Mouse (Mus musculus): ENCODE data around the gene Zfc3h1. TPM values are rescaled to one million over a fixed set of nuclear protein-coding genes. Genes with fewer than 3 reads are reported as not detected.

Gene Zfc3h1
- total and polyA plus RNA-seq, 3 experiments: 40.7 to 51.7 (median 48.7) TPM

DNA sequence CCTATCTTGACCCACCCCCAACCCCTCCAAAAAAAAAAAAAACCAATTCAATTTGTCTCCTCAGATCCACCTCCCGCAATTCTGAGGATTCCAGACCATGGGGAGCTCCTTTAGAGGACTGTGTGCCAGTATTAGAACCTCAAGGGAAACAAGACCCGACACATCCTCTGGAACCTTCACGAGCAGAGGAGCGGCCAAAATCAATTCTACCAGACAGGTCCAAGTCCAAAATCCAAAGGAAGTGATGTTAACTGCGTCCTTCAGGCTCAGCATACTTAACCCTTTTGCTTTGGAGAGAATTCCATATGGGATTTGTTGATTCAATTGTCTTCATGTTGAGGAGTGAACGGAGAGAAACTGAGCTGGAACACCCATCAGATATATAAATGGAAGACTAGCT lies 29.7 kb upstream of the Zfc3h1 start:
- H3K27ac ChIP-seq (ENCODE audit: insufficient read depth, low read depth): no peak overlapping the region
- no peak overlapping the region for H3K9ac ChIP-seq (ENCODE audit: insufficient read depth, low read depth)
- H3K4me2 ChIP-seq (ENCODE audit: insufficient read depth, low read depth, poor library complexity, severe bottlenecking): no peak overlapping the region
- no peaks in the 10 kb centered on the region for H3K79me2 ChIP-seq (replicated peaks; ENCODE audit: control insufficient read depth, extremely low read depth, insufficient read depth, poor library complexity, severe bottlenecking)
- H3K9me3 ChIP-seq (replicated peaks; ENCODE audit: low read length): no peaks in the 10 kb centered on the region
- TF ChIP-seq RCOR1 (conservative IDR thresholded peaks at IDR 0.05; ENCODE audit: low read depth, low read length): no peak
- TF ChIP-seq IRF4 (IDR thresholded peaks at IDR 0.05; ENCODE audit: low read depth, low read length): no peak
- no peak for TF ChIP-seq NELFE (IDR thresholded peaks at IDR 0.05; ENCODE audit: low read depth, low read length)
- no peak for TF ChIP-seq CHD1 (IDR thresholded peaks at IDR 0.05; ENCODE audit: low read depth, low read length)
- no peaks in the 10 kb centered on the region for H3K27me3 ChIP-seq (replicated peaks)
- in situ Hi-C loops (cut with MboI; ENCODE audit: low pct_ligation_motif_present, low pct_unique_long_range_greater_than_20kb, low sequenced_read_pairs) (no loop called here), dilution Hi-C loops (cut with MboI; ENCODE audit: extremely low pct_ligation_motif_present, extremely low pct_unique_long_range_greater_than_20kb, low sequenced_read_pairs) (no loop called here)
- peaks cover 20 to 47% of the 10 kb centered on the region in 2 experiments for H3K36me3 ChIP-seq (replicated peaks in 1 of 2; ENCODE audit: control insufficient read depth in 1 of 2, insufficient read depth in 1 of 2, low read length in 1 of 2)
- no peak overlapping the region for H3K4me3 ChIP-seq (replicated peaks in 1 of 3; ENCODE audit: low read depth in 2 of 3, low read length in 2 of 3, poor library complexity in 1 of 3)
- peaks cover 8 to 20% of the 10 kb centered on the region in 2 experiments for H3K4me1 ChIP-seq (ENCODE audit: control insufficient read depth in 1 of 2, insufficient read depth in 2 of 2)
- DNase-seq (ENCODE audit: extremely low read depth): no peak

DNA sequence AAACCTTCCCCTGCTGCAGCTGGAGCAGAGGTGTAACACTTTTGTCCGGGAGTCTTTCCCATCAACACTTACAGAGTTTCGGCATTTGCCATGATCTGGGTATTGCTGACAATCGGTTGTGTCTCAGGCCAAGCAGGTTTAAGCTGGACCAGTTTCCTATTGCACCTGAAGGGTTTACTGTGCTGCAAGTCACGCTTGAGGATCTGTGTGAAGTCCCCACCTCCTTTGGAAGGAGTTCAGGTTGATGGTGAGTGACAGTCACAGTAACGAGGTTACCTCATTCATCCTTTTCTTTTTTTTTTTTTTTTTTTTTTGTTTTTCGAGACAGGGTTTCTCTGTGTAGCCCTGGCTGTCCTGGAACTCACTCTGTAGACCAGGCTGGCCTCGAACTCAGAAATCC lies 28.7 kb upstream of the Zfc3h1 start:
- Histone ChIP-seq H3K9ac (ENCODE audit: insufficient read depth, low read depth) (no peak overlapping the region), H3K79me2 (replicated peaks; ENCODE audit: control insufficient read depth, extremely low read depth, insufficient read depth, poor library complexity, severe bottlenecking) (peaks cover 6% of the 10 kb centered on the region; the same call in 1 of the 2 replicates), H3K4me1 (ENCODE audit: control insufficient read depth in 1 of 2, insufficient read depth in 2 of 2) (peaks cover 3 to 22% of the 10 kb centered on the region in 2 experiments), H3K27me3 (replicated peaks) (no peaks in the 10 kb centered on the region), H3K27ac (ENCODE audit: insufficient read depth, low read depth) (no peak overlapping the region), H3K4me3 (replicated peaks in 1 of 3; ENCODE audit: low read depth in 2 of 3, low read length in 2 of 3, poor library complexity in 1 of 3) (no peak overlapping the region), H3K4me2 (ENCODE audit: insufficient read depth, low read depth, poor library complexity, severe bottlenecking) (no peak overlapping the region), H3K36me3 (replicated peaks in 1 of 2; ENCODE audit: control insufficient read depth in 1 of 2, insufficient read depth in 1 of 2, low read length in 1 of 2) (peaks cover 20 to 42% of the 10 kb centered on the region in 2 experiments), H3K9me3 (replicated peaks; ENCODE audit: low read length) (no peaks in the 10 kb centered on the region)
- in situ Hi-C loops (cut with MboI; ENCODE audit: low pct_ligation_motif_present, low pct_unique_long_range_greater_than_20kb, low sequenced_read_pairs): no loop called here
- dilution Hi-C loops (cut with MboI; ENCODE audit: extremely low pct_ligation_motif_present, extremely low pct_unique_long_range_greater_than_20kb, low sequenced_read_pairs): no loop called here
- DNase-seq (ENCODE audit: extremely low read depth): no peak
- TF ChIP-seq MAX (IDR thresholded peaks at IDR 0.05; ENCODE audit: low read length): no peak
- TF ChIP-seq TCF12 (IDR thresholded peaks at IDR 0.05; ENCODE audit: low read depth, low read length): no peak
- no peak for TF ChIP-seq JUN (IDR thresholded peaks at IDR 0.05; ENCODE audit: insufficient read depth, low read depth, low read length)
- no peak for TF ChIP-seq POLR2A (IDR thresholded peaks at IDR 0.05; ENCODE audit: low read depth, low read length)
- TF ChIP-seq SMC3 (IDR thresholded peaks at IDR 0.05; ENCODE audit: low read depth, low read length): no peak
- TF ChIP-seq MAFK (IDR thresholded peaks at IDR 0.05; ENCODE audit: insufficient replicate concordance, low read length): no peak
- TF ChIP-seq JUND (conservative IDR thresholded peaks at IDR 0.05; ENCODE audit: low read depth, low read length): no peak
- no peak for TF ChIP-seq CHD2 (IDR thresholded peaks at IDR 0.05; ENCODE audit: low read length)
- TF ChIP-seq USF2 (conservative IDR thresholded peaks at IDR 0.05; ENCODE audit: low read depth, low read length): no peak
- TF ChIP-seq RCOR1 (conservative IDR thresholded peaks at IDR 0.05; ENCODE audit: low read depth, low read length): no peak
- TF ChIP-seq GABPA (IDR thresholded peaks at IDR 0.05; ENCODE audit: insufficient replicate concordance, low read depth, low read length): no peak
